Mouse (Mus musculus) layer of hippocampus, adult 8-10 months (tissue): ENCODE data around the gene Klhl36. TPM values are rescaled to one million over a fixed set of nuclear protein-coding genes. Genes with fewer than 3 reads are reported as not detected.

Experiments used
- DNase-seq, 2 experiments: peaks; one replicate each; pipeline ENCODE4 v3.0.0; 2022; ENCODE audit warnings: low spot score in 2 of 2
- total RNA-seq, 4 experiments: library from RNA; stranded (reverse); gene quantifications; 2 replicates each; pipeline ENCODE4 v1.2.4; 2022

Klhl36 gene
- 1 to 10 TPM; 7.0 to 9.4 (median 7.3) TPM for total RNA-seq

GRCm38 (mm10) chr8:119861706-119862389 lies at the start of gene Klhl36:
Gene Klhl36, plus strand, starts transcription at chr8:119862266.
- DNase-seq: peak; percentile 91 to 92

- DNase-seq: no peak
Measured at GRCm38 (mm10) chr8:119812650-119813431, 49.2 kb upstream of the Klhl36 start.

- no peak for DNase-seq
Measured at GRCm38 (mm10) chr8:119816219-119816618, 45.8 kb upstream of the Klhl36 start.

- no peak for DNase-seq
Measured at GRCm38 (mm10) chr8:119817446-119817845, 44.6 kb upstream of the Klhl36 start.

GRCm38 (mm10) chr8:119819316-119819715 lies 42.8 kb upstream of the Klhl36 start:
- no peak for DNase-seq

GRCm38 (mm10) chr8:119819976-119820375 lies 42.1 kb upstream of the Klhl36 start:
- no peak for DNase-seq

GRCm38 (mm10) chr8:119821691-119822090 lies 40.4 kb upstream of the Klhl36 start:
- no peak for DNase-seq

GRCm38 (mm10) chr8:119823278-119823677 lies 38.8 kb upstream of the Klhl36 start:
- DNase-seq: no peak

- peak in 1 of 2 experiments; percentile 68 for DNase-seq
Measured at GRCm38 (mm10) chr8:119824100-119824499, 38.0 kb upstream of the Klhl36 start.

- DNase-seq: no peak
Measured at GRCm38 (mm10) chr8:119824809-119825273, 37.2 kb upstream of the Klhl36 start.

GRCm38 (mm10) chr8:119825950-119826730 lies 35.9 kb upstream of the Klhl36 start:
- DNase-seq: no peak

- DNase-seq: no peak
Measured at GRCm38 (mm10) chr8:119826982-119827381, 35.1 kb upstream of the Klhl36 start.

GRCm38 (mm10) chr8:119827721-119828153 lies 34.3 kb upstream of the Klhl36 start:
- DNase-seq: no peak

GRCm38 (mm10) chr8:119829015-119829414 lies 33.1 kb upstream of the Klhl36 start:
- no peak for DNase-seq

- DNase-seq: no peak
Measured at GRCm38 (mm10) chr8:119829420-119829819, 32.6 kb upstream of the Klhl36 start.

- no peak for DNase-seq
Measured at GRCm38 (mm10) chr8:119829870-119830580, 32.0 kb upstream of the Klhl36 start.

GRCm38 (mm10) chr8:119830589-119830988 lies 31.5 kb upstream of the Klhl36 start:
- DNase-seq: no peak

- DNase-seq: no peak
Measured at GRCm38 (mm10) chr8:119831336-119831995, 30.6 kb upstream of the Klhl36 start.

GRCm38 (mm10) chr8:119832101-119832617 lies 29.9 kb upstream of the Klhl36 start:
- DNase-seq: no peak

- DNase-seq: no peak
Measured at GRCm38 (mm10) chr8:119832931-119833330, 29.1 kb upstream of the Klhl36 start.
